Mouse (Mus musculus): Measurements from ENCODE around the gene Tent4b.
"Not testable (repeated sequence)": the region's sequence is repeated elsewhere in the genome, so short reads cannot be mapped to it uniquely, and the experiment has no call there.

The Tent4b gene

GRCm38 (mm10) chr8:88198945-88199571 lies at the start of gene Tent4b:
TSS of gene Tent4b (plus strand) at chr8:88199213.
- DNase-seq: peak; percentile 94

GRCm38 (mm10) chr8:88150910-88151371 lies 48.1 kb upstream of the Tent4b start:
- no peak for DNase-seq

GRCm38 (mm10) chr8:88160237-88160995 lies 38.6 kb upstream of the Tent4b start:
- DNase-seq: no peak

GRCm38 (mm10) chr8:88161439-88161838 lies 37.6 kb upstream of the Tent4b start:
- DNase-seq: peak; percentile 59 to 69

- DNase-seq: no peak
These were observed 23.7 kb upstream of the Tent4b start for GRCm38 (mm10) chr8:88175264-88175663.

GRCm38 (mm10) chr8:88177291-88177690 lies 21.7 kb upstream of the Tent4b start:
- no peak for DNase-seq

GRCm38 (mm10) chr8:88183121-88183520 lies 15.9 kb upstream of the Tent4b start:
- no peak for DNase-seq

GRCm38 (mm10) chr8:88184914-88185313 lies 14.1 kb upstream of the Tent4b start:
- DNase-seq: no peak

GRCm38 (mm10) chr8:88185716-88186115 lies 13.3 kb upstream of the Tent4b start:
- DNase-seq: no peak

- no peak for DNase-seq
These were observed 1.7 kb upstream of the Tent4b start for GRCm38 (mm10) chr8:88197328-88197727.

GRCm38 (mm10) chr8:88198551-88198944 lies 465 bp upstream of the Tent4b start:
- peak; percentile 34 to 56 for DNase-seq

- DNase-seq: peak; percentile 40 to 49
These were observed 938 bp downstream of the Tent4b start for GRCm38 (mm10) chr8:88199700-88200601.

GRCm38 (mm10) chr8:88200724-88201495 lies 1.9 kb downstream of the Tent4b start:
- DNase-seq: peak in 1 of 2 experiments; percentile 12

- no peak for DNase-seq
These were observed 2.6 kb downstream of the Tent4b start for GRCm38 (mm10) chr8:88201641-88202040.

- no peak for DNase-seq
These were observed 7.0 kb downstream of the Tent4b start for GRCm38 (mm10) chr8:88206016-88206415.

GRCm38 (mm10) chr8:88207121-88207821 lies 8.3 kb downstream of the Tent4b start:
- no peak for DNase-seq

- not testable (repeated sequence) for DNase-seq
These were observed 11.2 kb downstream of the Tent4b start for GRCm38 (mm10) chr8:88209930-88210827.

GRCm38 (mm10) chr8:88221353-88221752 lies 22.3 kb downstream of the Tent4b start:
- DNase-seq: peak; percentile 14 to 36

GRCm38 (mm10) chr8:88225358-88225757 lies 26.3 kb downstream of the Tent4b start:
- DNase-seq: no peak

- DNase-seq: no peak
These were observed 28.8 kb downstream of the Tent4b start for GRCm38 (mm10) chr8:88227851-88228250.

- no peak for DNase-seq
These were observed 29.3 kb downstream of the Tent4b start for GRCm38 (mm10) chr8:88228286-88228685.
